Mouse (Mus musculus) MEL (cell line): Measurements from ENCODE around the gene Apbb2. TPM values are rescaled to one million over a fixed set of nuclear protein-coding genes. Genes with fewer than 3 reads are reported as not detected.

Experiments used
- DNase-seq: peaks from one replicate; pipeline ENCODE4 v3.0.0; 2011; ENCODE audit warnings: low read depth, low spot score
- H3K27ac ChIP-seq: 2 replicates; pipeline ENCODE4 v1.5.1; 2012; ENCODE audit warnings: low read depth, mild to moderate bottlenecking, control low read depth, low read length, moderate library complexity; ENCODE audit not compliant: control insufficient read depth
- H3K27me3 ChIP-seq, 2 experiments: fragments of 150-350 bp in 1 of 2; sonication (generic) in 1 of 2; 2 replicates each; pipeline ENCODE4 v1.6.1; 2012; ENCODE audit warnings: low read length in 2 of 2, mild to moderate bottlenecking in 2 of 2, improper control_type of control experiment in 1 of 2, moderate library complexity in 1 of 2; ENCODE audit not compliant: insufficient read depth in 2 of 2, control insufficient read depth in 1 of 2
- H3K36me3 ChIP-seq, 2 experiments: 2 replicates each; pipeline ENCODE4 v1.6.1; 2012 to 2014; ENCODE audit warnings: low read length in 2 of 2, improper control_type of control experiment in 1 of 2, inconsistent platforms in 1 of 2, mild to moderate bottlenecking in 1 of 2; ENCODE audit not compliant: insufficient read depth in 2 of 2, control insufficient read depth in 1 of 2
- H3K4me1 ChIP-seq, 2 experiments: fragments of 150-350 bp in 1 of 2; sonication (generic) in 1 of 2; 2 replicates each; pipeline ENCODE4 v1.6.1; 2012; ENCODE audit warnings: low read length in 2 of 2, improper control_type of control experiment in 1 of 2, mild to moderate bottlenecking in 1 of 2; ENCODE audit not compliant: insufficient read depth in 2 of 2, control insufficient read depth in 1 of 2
- H3K4me3 ChIP-seq, 2 experiments: fragments of 150-350 bp in 1 of 2; sonication (generic) in 1 of 2; 2 replicates each; pipeline ENCODE4 v1.5.1; 2012; ENCODE audit warnings: low read depth in 2 of 2, low read length in 2 of 2, mild to moderate bottlenecking in 2 of 2, moderate library complexity in 2 of 2, control low read depth in 1 of 2, improper control_type of control experiment in 1 of 2; ENCODE audit not compliant: control insufficient read depth in 1 of 2, insufficient read depth in 1 of 2
- H3K79me2 ChIP-seq: 2 replicates; pipeline ENCODE4 v1.6.1; 2012; ENCODE audit warnings: mild to moderate bottlenecking, low read length, moderate library complexity; ENCODE audit not compliant: control insufficient read depth, poor library complexity, insufficient read depth
- H3K9ac ChIP-seq: 2 replicates; pipeline ENCODE4 v1.6.1; 2012; ENCODE audit warnings: low read depth, mild to moderate bottlenecking, control low read depth, low read length, moderate library complexity; ENCODE audit not compliant: control insufficient read depth, poor library complexity, severe bottlenecking
- H3K9me3 ChIP-seq: fragments of 150-350 bp; sonication (generic); replicated peaks from 2 replicates; pipeline ENCODE4 v1.6.1; 2012; ENCODE audit warnings: mild to moderate bottlenecking, low read length, improper control_type of control experiment, moderate library complexity; ENCODE audit not compliant: insufficient read depth
- CHD2 ChIP-seq: IDR thresholded peaks from 2 replicates; pipeline ENCODE4 v1.6.1; 2011; ENCODE audit warnings: low read length, improper control_type of control experiment
- ELF1 ChIP-seq: IDR thresholded peaks from 2 replicates; pipeline ENCODE4 v1.6.1; 2014; ENCODE audit warnings: low read depth, mild to moderate bottlenecking, inconsistent platforms, low read length, improper control_type of control experiment, moderate library complexity
- GABPA ChIP-seq: IDR thresholded peaks from 2 replicates; pipeline ENCODE4 v1.6.1; 2012; ENCODE audit warnings: low read depth, mild to moderate bottlenecking, inconsistent platforms, low read length, improper control_type of control experiment, moderate library complexity
- GATA1 ChIP-seq: IDR thresholded peaks from 2 replicates; pipeline ENCODE4 v1.6.1; 2011; ENCODE audit warnings: low read depth, low read length, improper control_type of control experiment
- KAT2A ChIP-seq: conservative IDR thresholded peaks from 2 replicates; pipeline ENCODE4 v1.6.1; 2012; ENCODE audit warnings: low read depth, low read length, improper control_type of control experiment, inconsistent platforms
- MAFK ChIP-seq: IDR thresholded peaks from 2 replicates; pipeline ENCODE4 v1.6.1; 2011; ENCODE audit warnings: low read depth, mild to moderate bottlenecking, low read length, improper control_type of control experiment, borderline replicate concordance
- MAX ChIP-seq: IDR thresholded peaks from 2 replicates; pipeline ENCODE4 v1.6.1; 2011; ENCODE audit warnings: low read length, improper control_type of control experiment
- MYB ChIP-seq: IDR thresholded peaks from 2 replicates; pipeline ENCODE4 v1.6.1; 2011; ENCODE audit warnings: mild to moderate bottlenecking, low read depth, low read length, improper control_type of control experiment
- MYC ChIP-seq: IDR thresholded peaks from 2 replicates; pipeline ENCODE4 v1.6.1; 2011; ENCODE audit warnings: low read depth, mild to moderate bottlenecking, low read length, improper control_type of control experiment, moderate library complexity
- NELFE ChIP-seq: IDR thresholded peaks from 2 replicates; pipeline ENCODE4 v1.6.1; 2011; ENCODE audit warnings: low read depth, low read length, improper control_type of control experiment
- NRF1 ChIP-seq: IDR thresholded peaks from 2 replicates; pipeline ENCODE4 v1.6.1; 2014; ENCODE audit warnings: low read depth, mild to moderate bottlenecking, inconsistent platforms, low read length, improper control_type of control experiment, moderate library complexity; ENCODE audit not compliant: poor library complexity, insufficient read depth, severe bottlenecking
- POLR2AphosphoS2 ChIP-seq: IDR thresholded peaks from 2 replicates; pipeline ENCODE4 v1.6.1; 2011; ENCODE audit warnings: low read length, improper control_type of control experiment
- RAD21 ChIP-seq: IDR thresholded peaks from 2 replicates; pipeline ENCODE4 v1.6.1; 2011; ENCODE audit warnings: mild to moderate bottlenecking, low read depth, low read length, improper control_type of control experiment
- RCOR1 ChIP-seq: IDR thresholded peaks from 2 replicates; pipeline ENCODE4 v1.6.1; 2012; ENCODE audit warnings: low read depth, mild to moderate bottlenecking, inconsistent platforms, low read length, improper control_type of control experiment
- SIN3A ChIP-seq: IDR thresholded peaks from 2 replicates; pipeline ENCODE4 v1.6.1; 2012; ENCODE audit warnings: low read length, improper control_type of control experiment, inconsistent platforms
- TAL1 ChIP-seq: IDR thresholded peaks from 2 replicates; pipeline ENCODE4 v1.6.1; 2012; ENCODE audit warnings: mild to moderate bottlenecking, inconsistent platforms, low read length, moderate library complexity, mixed read lengths
- TCF12 ChIP-seq: IDR thresholded peaks from 2 replicates; pipeline ENCODE4 v1.6.1; 2014; ENCODE audit warnings: low read depth, mild to moderate bottlenecking, inconsistent platforms, low read length, improper control_type of control experiment, moderate library complexity
- USF1 ChIP-seq: IDR thresholded peaks from 2 replicates; pipeline ENCODE4 v1.6.1; 2014; ENCODE audit warnings: low read depth, mild to moderate bottlenecking, inconsistent platforms, low read length, improper control_type of control experiment, moderate library complexity
- USF2 ChIP-seq, 2 experiments: IDR thresholded peaks; 2 replicates each; pipeline ENCODE4 v1.6.1; 2011 to 2012; ENCODE audit warnings: improper control_type of control experiment in 2 of 2, low read length in 2 of 2, borderline replicate concordance in 1 of 2, inconsistent platforms in 1 of 2, low read depth in 1 of 2, mild to moderate bottlenecking in 1 of 2; ENCODE audit not compliant: insufficient read depth in 1 of 2
- ZC3H11A ChIP-seq: IDR thresholded peaks from 2 replicates; pipeline ENCODE4 v1.6.1; 2012; ENCODE audit warnings: low read depth, mild to moderate bottlenecking, inconsistent platforms, low read length, improper control_type of control experiment
- ZMIZ1 ChIP-seq: IDR thresholded peaks from 2 replicates; pipeline ENCODE4 v1.6.1; 2012; ENCODE audit warnings: low read depth, mild to moderate bottlenecking, inconsistent platforms, low read length, improper control_type of control experiment, moderate library complexity
- ZNF384 ChIP-seq: IDR thresholded peaks from 2 replicates; pipeline ENCODE4 v1.6.1; 2012; ENCODE audit warnings: low read depth, mild to moderate bottlenecking, inconsistent platforms, low read length, improper control_type of control experiment
- polyA plus RNA-seq, 2 experiments: library from polyadenylated mRNA; stranded (reverse) in 1 of 2; unstranded in 1 of 2; fragments of >175 nt in 1 of 2; fragments of >200 nt in 1 of 2; gene quantifications; 2 replicates each; pipeline versions ENCODE4 v1.2.1 to v1.2.4; 2012; ENCODE audit warnings: low replicate concordance in 2 of 2, low read depth in 1 of 2; ENCODE audit not compliant: insufficient read length in 2 of 2, insufficient read depth in 1 of 2, missing spikeins in 1 of 2
- total RNA-seq: library from RNA; depleted of rRNA; stranded (reverse); fragments of 300-350 nt; gene quantifications from 2 replicates; pipeline ENCODE4 v1.2.3, GENCODE M21; 2012

Gene Apbb2
- total and polyA plus RNA-seq, 3 experiments = not detected

GRCm38 (mm10) chr5:66353876-66354275, 264.7 kb downstream of the Apbb2 start:
- TF ChIP-seq TCF12 = no peak
- TF ChIP-seq POLR2AphosphoS2 = no peak
- no peak for TF ChIP-seq MAFK
- no peak for TF ChIP-seq MAX
- no peak for TF ChIP-seq RCOR1
- TF ChIP-seq GATA1 = no peak
- TF ChIP-seq TAL1 = no peak
- TF ChIP-seq SIN3A = no peak
- no peak for TF ChIP-seq RAD21
- TF ChIP-seq KAT2A = no peak
- no peak for TF ChIP-seq ELF1
- no peak for TF ChIP-seq USF2 (IDR thresholded peaks at IDR 0.05; ENCODE audit: borderline replicate concordance in 1 of 2, insufficient read depth in 1 of 2, low read depth in 1 of 2, low read length in 2 of 2)
- DNase-seq = no peak
- Histone ChIP-seq H3K27me3 (no peaks in the 10 kb centered on the region), H3K9ac (no peak overlapping the region), H3K79me2 (no peaks in the 10 kb centered on the region), H3K4me3 (no peak overlapping the region), H3K9me3 (no peaks in the 10 kb centered on the region), H3K36me3 (no peaks in the 10 kb centered on the region), H3K27ac (no peak overlapping the region), H3K4me1 (no peaks in the 10 kb centered on the region)

GRCm38 (mm10) chr5:66351836-66352390, 266.7 kb downstream of the Apbb2 start:
- Histone ChIP-seq H3K9me3 (no peaks in the 10 kb centered on the region), H3K36me3 (no peaks in the 10 kb centered on the region), H3K4me1 (no peaks in the 10 kb centered on the region), H3K9ac (no peak overlapping the region), H3K79me2 (no peaks in the 10 kb centered on the region), H3K27me3 (no peaks in the 10 kb centered on the region), H3K4me3 (no peak overlapping the region), H3K27ac (no peak overlapping the region)
- no peak for DNase-seq
- TF ChIP-seq MYB (no peak), POLR2AphosphoS2 (no peak), NRF1 (no peak), NELFE (no peak), GATA1 (no peak), CHD2 (no peak), TAL1 (no peak), ZMIZ1 (no peak), MAX (no peak), GABPA (no peak), USF1 (no peak), ZNF384 (no peak), MAFK (no peak), ZC3H11A (no peak), MYC (no peak)
